Mouse (Mus musculus): ENCODE measurements around the gene Etfrf1.

DNA sequence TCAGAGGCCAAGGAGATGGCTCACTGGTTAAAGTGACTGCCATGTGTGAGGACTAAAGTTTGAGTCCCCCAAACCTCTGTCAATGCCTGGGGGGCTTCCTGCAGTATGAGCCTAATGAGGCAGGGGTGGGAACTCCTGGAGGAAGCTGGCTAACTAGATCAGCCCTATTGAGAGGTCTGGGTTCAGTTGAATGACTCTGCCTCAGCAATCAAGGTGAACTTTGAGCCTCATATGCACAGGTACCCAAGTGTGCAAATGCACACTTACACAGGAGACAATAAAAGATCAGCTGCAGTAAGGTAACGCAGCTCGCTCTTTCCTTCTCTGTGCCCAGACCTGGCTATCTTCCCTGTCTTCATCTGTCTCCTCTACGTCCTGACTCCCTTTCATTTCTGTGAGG, 17.9 kb upstream of the Etfrf1 start:
- TF ChIP-seq CTCF (IDR thresholded peaks at IDR 0.05; ENCODE audit: low read depth, low read length): no peak
- TF ChIP-seq GATA1 (IDR thresholded peaks at IDR 0.05; ENCODE audit: borderline replicate concordance, low read length): no peak
- TF ChIP-seq GATA2 (IDR thresholded peaks at IDR 0.05; ENCODE audit: borderline replicate concordance, low read depth, low read length): no peak
- no peak for TF ChIP-seq POLR2AphosphoS5 (IDR thresholded peaks at IDR 0.05; ENCODE audit: insufficient replicate concordance, low read depth, low read length)

Measured in G1E (cell line).